Mouse (Mus musculus): ENCODE measurements around the gene Mettl8. TPM values are rescaled to one million over a fixed set of nuclear protein-coding genes. Genes with fewer than 3 reads are reported as not detected.

Gene Mettl8
- 34.1 TPM for polyA plus RNA-seq (2014; fragmentation: Illumina TruSeq; extraction: RNeasy Lipid Tissue Mini Kit (QIAGEN cat#74804); ENCODE audit: low read depth, low replicate concordance)

DNA sequence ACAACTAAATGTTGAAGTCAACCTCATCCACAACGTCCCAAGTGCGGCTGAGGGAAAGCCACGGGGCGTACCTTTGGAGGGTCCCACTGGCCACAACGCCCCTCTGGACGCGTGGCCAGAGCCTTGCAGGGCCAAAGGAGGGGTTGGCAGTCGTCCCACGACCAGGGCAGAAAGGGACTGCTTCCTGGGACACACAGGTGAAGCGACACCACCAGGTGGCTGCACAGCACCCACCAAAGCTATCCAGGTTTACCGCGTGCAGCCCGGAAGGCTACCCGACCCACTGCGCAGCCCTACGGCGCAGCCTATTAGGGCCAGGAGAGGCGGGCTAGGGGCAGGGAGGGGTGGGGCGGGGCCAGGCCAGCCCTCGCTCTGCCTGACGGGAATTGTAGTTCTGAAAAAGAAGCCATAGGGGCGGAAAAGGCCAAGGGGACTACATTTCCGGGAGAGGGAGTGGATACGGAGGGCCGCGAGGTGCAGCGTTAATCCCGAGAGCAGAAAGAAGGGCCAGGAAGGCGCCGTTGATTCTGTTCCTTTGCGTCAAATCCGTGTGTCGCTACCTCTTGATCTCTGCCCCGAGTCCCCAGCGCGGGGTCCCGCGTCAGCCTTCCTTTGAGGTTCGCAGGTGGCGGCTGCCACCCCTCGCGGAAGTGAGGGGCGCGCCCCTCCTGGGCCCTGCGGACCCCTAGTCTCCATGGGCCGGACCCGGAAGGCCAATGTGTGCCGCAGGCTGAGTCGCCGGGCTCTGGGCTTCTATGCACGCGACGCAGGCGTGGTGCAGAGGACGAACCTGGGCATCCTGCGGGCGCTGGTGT lies at the start of gene Mettl8, which contains the start of gene Dcaf17:
TSS of gene Mettl8 (minus strand) at position 284 of the 815 bp plus-strand sequence.
TSS of gene Dcaf17 (plus strand) at position 29 of the 815 bp plus-strand sequence.

Other genes starting within 250 kb of the Mettl8 start
- 135 TPM for gene Tlk1, start 229.9 kb downstream of the Mettl8 start, polyA plus RNA-seq (2014; fragmentation: Illumina TruSeq; extraction: RNeasy Lipid Tissue Mini Kit (QIAGEN cat#74804); ENCODE audit: low read depth, low replicate concordance)
- gene Dcaf17, start 255 bp downstream of the Mettl8 start, polyA plus RNA-seq (2014; fragmentation: Illumina TruSeq; extraction: RNeasy Lipid Tissue Mini Kit (QIAGEN cat#74804); ENCODE audit: low read depth, low replicate concordance) = 17.9 TPM
- 0.93 TPM for gene Cybrd1, start 62.3 kb upstream of the Mettl8 start, polyA plus RNA-seq (2014; fragmentation: Illumina TruSeq; extraction: RNeasy Lipid Tissue Mini Kit (QIAGEN cat#74804); ENCODE audit: low read depth, low replicate concordance)
- gene Dync1i2, start 156.1 kb upstream of the Mettl8 start, polyA plus RNA-seq (2014; fragmentation: Illumina TruSeq; extraction: RNeasy Lipid Tissue Mini Kit (QIAGEN cat#74804); ENCODE audit: low read depth, low replicate concordance) = 166 TPM